Mouse (Mus musculus) cortical plate, adult 2 months (tissue): ENCODE measurements around the gene Ccdc89.

Experiments used
- CTCF ChIP-seq: fragments of 200-500 bp; IDR thresholded peaks from 2 replicates; pipeline ENCODE4 v1.5.1; 2011; ENCODE audit warnings: mild to moderate bottlenecking, control low read depth, low read length; ENCODE audit not compliant: insufficient read depth; ENCODE audit errors: extremely low read depth
- POLR2A ChIP-seq: fragments of 200-500 bp; IDR thresholded peaks from 2 replicates; pipeline ENCODE4 v1.6.1; 2011; ENCODE audit warnings: mild to moderate bottlenecking, low read length, control low read depth; ENCODE audit not compliant: insufficient read depth; ENCODE audit errors: extremely low read depth

- no peak for TF ChIP-seq CTCF
- TF ChIP-seq POLR2A, result no peak
Observed at GRCm38 (mm10) chr7:90395073-90395472, 31.3 kb upstream of the Ccdc89 start.
